ENCODE assay signal across 7 mouse cellular contexts in the genomic region with DNA sequence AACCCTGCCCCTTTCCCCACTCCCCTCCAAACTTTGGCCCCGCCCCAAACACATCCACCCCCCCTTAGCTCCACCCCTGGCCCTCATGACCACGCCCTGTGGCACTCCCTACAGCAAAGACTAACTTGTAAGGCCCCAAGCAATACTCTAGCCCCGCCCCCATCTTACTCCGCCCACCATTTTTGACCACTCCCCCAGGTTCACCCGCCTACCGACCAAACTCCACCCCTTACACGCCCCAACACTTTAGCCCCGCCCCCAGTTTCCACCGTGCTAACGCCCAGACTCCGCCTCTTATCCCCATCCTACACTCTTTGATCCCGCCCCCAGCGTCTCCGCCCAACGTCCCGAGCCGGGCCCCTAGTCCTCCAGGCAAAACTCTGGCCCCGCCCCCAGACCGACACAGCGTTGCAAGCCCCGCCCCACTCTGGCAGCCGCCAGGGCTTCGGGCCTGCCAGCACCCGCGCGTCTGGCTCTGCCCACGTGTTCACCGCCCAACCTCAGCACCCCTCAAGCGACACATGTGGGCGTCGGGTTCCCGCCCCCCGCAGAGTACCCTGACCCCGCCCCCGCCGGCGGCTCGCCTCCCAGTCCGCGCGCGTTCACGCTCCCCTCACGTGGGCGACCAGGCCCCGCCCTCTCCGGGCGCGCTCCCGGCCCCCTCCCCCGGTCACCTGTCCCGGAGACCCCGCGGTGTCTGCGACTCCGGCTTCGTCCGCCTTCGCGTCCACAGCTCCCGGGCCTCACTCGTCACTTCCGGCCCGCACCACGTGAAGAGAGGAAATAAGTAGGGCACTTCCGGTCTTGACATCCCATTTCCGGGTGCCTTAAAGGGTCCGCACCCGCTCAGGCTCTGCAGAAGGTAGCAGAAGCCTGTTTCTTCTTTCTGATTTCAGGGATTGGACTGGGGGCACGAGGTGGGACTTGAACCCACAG. TPM values are rescaled to one million over a fixed set of nuclear protein-coding genes. Genes with fewer than 3 reads are reported as not detected.
DNase-seq lines count a peak whose midpoint lies in the region; ATAC-seq lines count a peak whose summit lies in the region.

Gene Ccdc9, minus strand, starts transcription at position 770 of the 936 bp plus-strand sequence.

- H3K9me3 ChIP-seq in intestine, embryonic 15.5 days: no peaks in the 10 kb centered on the region
- no peaks in the 10 kb centered on the region for H3K9me3 ChIP-seq in midbrain, embryonic 10.5 days (replicated peaks)

- H3K9ac ChIP-seq in intestine, embryonic 15.5 days: peak within 1 kb of the TSS; percentile 64

- intact Hi-C loops in gastrocnemius, postnatal 36 days (cut with DNase I): no loop called here
- intact Hi-C loops in left cerebral cortex, postnatal 25 days (cut with DNase I): no loop called here

- under 1% methylated on average over 70 of the region's 70 CpGs for WGBS in intestine, embryonic 15.5 days
- under 1% methylated on average over 70 of the region's 70 CpGs for WGBS in midbrain, embryonic 10.5 days

- H3K4me1 ChIP-seq in intestine, embryonic 15.5 days (replicated peaks): peaks cover 12% of the 10 kb centered on the region
- peaks cover 19% of the 10 kb centered on the region for H3K4me1 ChIP-seq in midbrain, embryonic 10.5 days

- peak; percentile 93 for ATAC-seq in intestine, embryonic 15.5 days

- peak within 1 kb of the TSS; percentile 64 for H3K4me2 ChIP-seq in intestine, embryonic 15.5 days (replicated peaks)

- peak; percentile 99 for DNase-seq in adrenal gland, adult 18-20 months (ENCODE audit: low spot score in 2 of 2)
- peak; percentile 100 for DNase-seq in embryo, embryonic 11 days
- DNase-seq in gastrocnemius, postnatal 36 days: peak; percentile 100
- peak; percentile 98 to 99 for DNase-seq in left cerebral cortex, postnatal 25 days (ENCODE audit: low spot score in 2 of 2)
- peak; percentile 99 for DNase-seq in midbrain, embryonic 10.5 days (ENCODE audit: low spot score)
- DNase-seq in right cerebral cortex, postnatal 4 days: peak; percentile 100

- H3K27me3 ChIP-seq in intestine, embryonic 15.5 days (replicated peaks): no peaks in the 10 kb centered on the region
- H3K27me3 ChIP-seq in midbrain, embryonic 10.5 days (ENCODE audit: low read depth, poor library complexity, severe bottlenecking): no peaks in the 10 kb centered on the region

- peak within 1 kb of the TSS; percentile 62 for H3K4me3 ChIP-seq in intestine, embryonic 15.5 days (replicated peaks)
- peak within 1 kb of the TSS; percentile 83 for H3K4me3 ChIP-seq in midbrain, embryonic 10.5 days

- H3K27ac ChIP-seq in intestine, embryonic 15.5 days: peak within 1 kb of the TSS; percentile 95
- peak within 1 kb of the TSS; percentile 97 for H3K27ac ChIP-seq in midbrain, embryonic 10.5 days (replicated peaks)

- peaks cover 25% of the 10 kb centered on the region for H3K36me3 ChIP-seq in intestine, embryonic 15.5 days
- peaks cover 32% of the 10 kb centered on the region for H3K36me3 ChIP-seq in midbrain, embryonic 10.5 days

RNA-seq across cellular contexts. Expression of gene Ccdc9, which starts in this region (rescaled TPM):
- total RNA-seq in adrenal gland, adult 18-20 months (2021): 10 to 100 TPM; 52.2 to 59.2 TPM
- 10 to 100 TPM; 40.7 to 44.6 TPM for total RNA-seq in gastrocnemius, postnatal 36 days (2021)
- 23.3 and 24.7 TPM in 2 replicates for polyA plus RNA-seq in intestine, embryonic 15.5 days (2015; fragmentation: Nextera tagmentation; extraction: Ambion mirVana)
- total RNA-seq in left cerebral cortex, postnatal 25 days (2021): 10 to 100 TPM; 81.6 to 86.9 TPM
- 24.6 and 34.1 TPM in 2 replicates for polyA plus RNA-seq in midbrain, embryonic 10.5 days (2016; fragmentation: Nextera tagmentation; extraction: Ambion mirVana)

Comparison
In these comparisons a context has a peak if more than half of its experiments do, and no peak if none do; other contexts are left out.
1. Peak in every context shown above with its lines: DNase-seq, ATAC-seq, H3K4me3 ChIP-seq and H3K27ac ChIP-seq.